Mouse (Mus musculus) heart, postnatal 0 days (tissue): ENCODE data around the gene Fgfr2. TPM values are rescaled to one million over a fixed set of nuclear protein-coding genes. Genes with fewer than 3 reads are reported as not detected.

Experiments
- ATAC-seq: fragments of 200-750 bp; cut with Nextera tagmentation; 2 replicates; pipeline ENCODE4 v1.8.0; 2017; ENCODE audit warnings: low read depth, moderate number of reproducible peaks, moderate library complexity; ENCODE audit not compliant: insufficient read depth
- DNase-seq: peaks from one replicate; pipeline ENCODE4 v3.0.0-alpha.2; 2016; ENCODE audit warnings: low spot score
- H3K27ac ChIP-seq: fragments of 300-500 bp; sonication (generic); 2 replicates; pipeline ENCODE4 v1.5.1; 2014; ENCODE audit warnings: low read depth, mild to moderate bottlenecking
- H3K27me3 ChIP-seq: fragments of 300-500 bp; sonication (generic); 2 replicates; pipeline ENCODE4 v1.6.1; 2014; ENCODE audit warnings: low read length, mixed read lengths; ENCODE audit not compliant: control insufficient read depth, insufficient read depth
- H3K36me3 ChIP-seq: fragments of 300-500 bp; sonication (generic); replicated peaks from 2 replicates; pipeline ENCODE4 v1.6.1; 2014; ENCODE audit warnings: low read length, mixed read lengths; ENCODE audit not compliant: control insufficient read depth, insufficient read depth
- H3K4me1 ChIP-seq: fragments of 300-500 bp; sonication (generic); 2 replicates; pipeline ENCODE4 v1.6.1; 2014; ENCODE audit warnings: antibody characterized with exemption; ENCODE audit not compliant: control insufficient read depth, insufficient read depth
- H3K4me2 ChIP-seq: fragments of 300-500 bp; sonication (generic); 2 replicates; pipeline ENCODE4 v1.6.1; 2014; ENCODE audit warnings: low read depth, mild to moderate bottlenecking, low read length, moderate library complexity
- H3K4me3 ChIP-seq: fragments of 300-500 bp; sonication (generic); 2 replicates; pipeline ENCODE4 v1.5.1; 2014; ENCODE audit warnings: low read depth, low read length
- H3K9ac ChIP-seq: fragments of 300-500 bp; sonication (generic); replicated peaks from 2 replicates; pipeline ENCODE4 v1.6.1; 2014; ENCODE audit warnings: low read depth, low read length, mixed read lengths
- H3K9me3 ChIP-seq: fragments of 300-500 bp; sonication (generic); replicated peaks from 2 replicates; pipeline ENCODE4 v1.6.1; 2016; ENCODE audit warnings: low read length; ENCODE audit not compliant: control insufficient read depth
- CTCF ChIP-seq: IDR thresholded peaks from 2 replicates; pipeline ENCODE4 v1.5.1; 2016; ENCODE audit warnings: antibody characterized with exemption, control low read depth, low read depth
- EP300 ChIP-seq: IDR thresholded peaks from 2 replicates; pipeline ENCODE4 v1.6.1; 2016; ENCODE audit warnings: antibody characterized with exemption, low read depth
- WGBS: fragments of 180-500 bp; shearing (Covaris S2); extraction: QIAGEN DNeasy Blood & Tissue Kit; methylation state at CpG from one replicate; pipeline ENCODE4 v1.1.7; 2014; 5-methylcytosine and 5-hydroxymethylcytosine counted together
- polyA plus RNA-seq: library from polyadenylated mRNA; unstranded; fragments of >200 nt; fragmentation: Nextera tagmentation; extraction: Ambion mirVana; gene quantifications from 2 replicates; pipeline ENCODE4 v1.2.1, GENCODE M21; 2015
- total RNA-seq: library from RNA; depleted of rRNA; stranded (reverse); fragments of >200 nt; gene quantifications from 2 replicates; pipeline ENCODE4 v1.2.3, GENCODE M21; 2014; ENCODE audit warnings: low replicate concordance

Fgfr2 gene
- total and polyA plus RNA-seq, 2 experiments from 2014 or later, result 3.8 to 11.5 TPM

DNA sequence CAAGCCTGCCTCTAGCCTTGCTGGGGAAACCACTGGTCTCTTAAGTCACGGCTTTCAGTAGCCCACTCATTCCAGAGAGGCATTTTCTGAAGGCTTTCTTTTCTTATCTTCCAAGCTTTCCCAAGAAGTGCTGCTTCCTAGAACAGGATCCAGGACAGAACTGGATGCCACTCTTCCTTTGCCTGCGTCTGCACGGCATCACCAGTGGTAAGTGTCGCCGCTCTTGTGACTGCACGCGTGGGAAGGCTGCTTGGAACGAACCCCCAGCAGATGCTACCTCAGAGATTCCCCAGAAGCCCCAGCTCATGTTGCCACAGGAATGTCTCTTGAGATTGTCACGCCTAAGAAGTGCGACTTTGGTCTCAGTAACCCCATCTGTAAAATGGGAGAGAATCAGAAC is 2307.5 kb downstream of the Fgfr2 start:
- Histone ChIP-seq H3K9ac (no peak overlapping the region), H3K9me3 (no peaks in the 10 kb centered on the region), H3K4me1 (peaks cover 12% of the 10 kb centered on the region), H3K36me3 (no peaks in the 10 kb centered on the region), H3K27ac (no peak overlapping the region), H3K4me3 (no peak overlapping the region), H3K4me2 (no peak overlapping the region), H3K27me3 (no peaks in the 10 kb centered on the region)
- ATAC-seq, result no peak
- 92% methylated on average over 10 of the region's 10 CpGs for WGBS
- TF ChIP-seq CTCF, result no peak
- TF ChIP-seq EP300, result no peak
- no peak for DNase-seq

DNA sequence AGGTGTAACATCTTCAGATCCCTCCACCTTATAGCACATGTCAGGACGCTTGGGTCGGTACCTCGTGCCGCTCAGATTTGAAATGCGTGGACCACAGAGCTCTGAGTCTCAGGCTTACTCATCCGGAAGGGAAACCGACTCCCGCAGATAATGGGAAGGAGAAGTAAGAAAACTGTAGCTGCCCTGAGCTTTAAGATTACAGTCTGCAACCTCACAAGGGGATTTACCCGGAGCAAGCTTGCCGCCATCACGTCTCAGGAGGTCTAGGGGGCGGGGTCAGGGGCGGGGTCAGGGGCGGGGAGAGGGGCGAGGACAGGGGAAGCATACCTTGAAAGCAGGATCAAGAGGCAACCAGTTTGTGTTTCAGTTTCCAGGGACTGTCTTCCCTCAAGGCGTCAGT is 2310.7 kb downstream of the Fgfr2 start:
- no peak overlapping the region for H3K4me2 ChIP-seq
- no peak overlapping the region for H3K4me3 ChIP-seq
- no peak overlapping the region for H3K9ac ChIP-seq
- H3K27me3 ChIP-seq, result no peaks in the 10 kb centered on the region
- no peak overlapping the region for H3K27ac ChIP-seq
- no peaks in the 10 kb centered on the region for H3K36me3 ChIP-seq
- H3K4me1 ChIP-seq, result no peaks in the 10 kb centered on the region; the same call in 1 of the 2 replicates
- TF ChIP-seq CTCF, result no peak
- TF ChIP-seq EP300, result no peak
- WGBS, result 39% methylated on average over 16 of the region's 16 CpGs
- ATAC-seq, result no peak
- H3K9me3 ChIP-seq, result no peaks in the 10 kb centered on the region
- DNase-seq, result no peak

DNA sequence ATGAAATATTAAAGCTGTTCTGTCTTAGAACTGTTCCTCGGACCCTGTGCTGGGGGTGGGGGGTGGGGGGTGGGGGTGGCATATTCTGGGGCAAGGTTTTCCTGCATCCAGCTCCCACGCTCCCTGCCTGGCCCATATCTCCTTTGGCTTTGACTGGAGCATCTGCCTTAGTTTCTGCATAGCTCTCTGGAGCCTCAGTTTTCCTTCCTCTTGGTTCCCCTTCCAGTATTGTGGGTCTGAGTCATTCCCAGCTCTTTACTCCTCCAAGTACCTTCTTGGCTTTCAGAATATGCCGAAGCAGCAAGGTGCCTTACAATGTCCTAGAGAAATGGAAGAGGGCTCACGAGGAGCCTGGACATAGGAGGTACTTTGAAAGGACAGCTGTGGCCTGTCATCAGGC is 2312.9 kb downstream of the Fgfr2 start:
- Histone ChIP-seq H3K27ac (no peak overlapping the region), H3K27me3 (no peaks in the 10 kb centered on the region), H3K4me3 (no peak overlapping the region), H3K9me3 (no peaks in the 10 kb centered on the region), H3K9ac (no peak overlapping the region), H3K4me1 (no peaks in the 10 kb centered on the region; the same call in 1 of the 2 replicates), H3K4me2 (no peak overlapping the region), H3K36me3 (no peaks in the 10 kb centered on the region)
- no peak for DNase-seq
- TF ChIP-seq EP300, result no peak
- no peak for TF ChIP-seq CTCF
- WGBS, result 68% methylated on average over 4 of the region's 4 CpGs
- ATAC-seq, result no peak

DNA sequence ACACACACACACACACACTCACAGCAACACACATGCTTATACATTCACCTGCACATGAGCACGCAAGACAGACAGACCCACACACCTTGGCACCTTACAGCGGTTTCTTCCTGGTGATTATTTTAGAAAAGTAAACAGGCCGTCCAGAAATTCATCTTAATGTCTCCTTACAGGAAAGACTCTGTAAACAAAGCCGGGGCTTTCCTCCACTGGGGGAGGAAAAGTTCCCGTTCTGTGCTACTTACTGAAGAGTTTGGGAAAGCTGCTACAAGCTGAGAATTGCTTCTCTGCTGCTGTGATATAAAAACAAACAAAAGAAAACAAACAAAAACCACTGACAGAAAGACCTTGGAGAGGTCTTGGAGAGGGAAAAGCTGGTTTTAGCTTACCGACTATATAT is 2314.5 kb downstream of the Fgfr2 start:
- Histone ChIP-seq H3K27ac (no peak overlapping the region), H3K4me3 (no peak overlapping the region), H3K4me2 (no peak overlapping the region), H3K36me3 (no peaks in the 10 kb centered on the region), H3K9ac (no peak overlapping the region), H3K4me1 (no peaks in the 10 kb centered on the region; the same call in 1 of the 2 replicates), H3K27me3 (no peaks in the 10 kb centered on the region), H3K9me3 (no peaks in the 10 kb centered on the region)
- DNase-seq (no peak), ATAC-seq (no peak)
- TF ChIP-seq CTCF (no peak), EP300 (no peak)
- 42% methylated on average over 6 of the region's 6 CpGs for WGBS

DNA sequence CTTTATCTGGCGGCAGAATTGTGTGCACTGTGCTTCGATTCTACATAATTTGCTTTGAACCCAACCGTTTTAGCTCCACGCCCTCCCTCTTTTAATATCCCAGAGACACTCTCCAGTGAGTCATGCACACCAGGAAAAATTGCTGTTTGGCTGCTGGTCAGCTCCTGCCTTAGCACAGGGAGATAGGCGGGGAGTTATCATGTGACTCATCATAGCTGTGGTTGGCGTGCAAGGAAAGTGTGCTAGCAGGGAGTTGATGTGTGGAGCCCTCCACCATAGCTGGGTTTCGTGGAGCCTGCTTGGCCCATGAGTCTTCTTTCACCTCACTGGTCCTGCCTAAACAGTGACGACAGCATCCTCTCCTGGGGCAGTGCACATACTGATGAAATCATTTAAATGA is 2315.4 kb downstream of the Fgfr2 start:
- ATAC-seq (peak; percentile 69), DNase-seq (no peak)
- TF ChIP-seq EP300, result no peak
- TF ChIP-seq CTCF, result no peak
- Histone ChIP-seq H3K4me1 (no peaks in the 10 kb centered on the region; the same call in 1 of the 2 replicates), H3K9me3 (no peaks in the 10 kb centered on the region), H3K4me2 (no peak overlapping the region), H3K9ac (no peak overlapping the region), H3K27ac (no peak overlapping the region), H3K27me3 (no peaks in the 10 kb centered on the region), H3K36me3 (no peaks in the 10 kb centered on the region), H3K4me3 (no peak overlapping the region)
- WGBS, result 25% methylated on average over 8 of the region's 8 CpGs

DNA sequence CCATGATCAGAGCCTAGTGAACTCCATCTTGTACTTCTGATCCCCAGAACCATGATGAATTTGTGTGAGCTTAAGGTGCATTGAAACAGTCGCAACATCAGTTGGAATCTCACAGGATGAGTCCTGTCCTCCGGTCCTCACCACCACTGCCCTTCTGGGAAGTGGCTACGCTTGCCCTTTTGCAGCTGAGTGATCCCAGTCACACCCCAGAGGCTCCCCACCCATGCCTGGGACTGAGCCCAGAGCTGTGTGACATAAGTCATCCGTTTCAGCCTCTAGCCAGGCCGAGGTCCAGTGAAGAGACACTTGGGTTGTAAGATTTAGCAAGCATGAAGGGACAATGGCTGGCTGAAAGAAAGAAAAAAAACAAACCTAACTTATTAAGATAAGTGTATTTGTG is 2318.2 kb downstream of the Fgfr2 start:
- no peak overlapping the region for H3K9ac ChIP-seq
- no peaks in the 10 kb centered on the region for H3K9me3 ChIP-seq
- H3K36me3 ChIP-seq, result no peaks in the 10 kb centered on the region
- no peak for TF ChIP-seq CTCF
- TF ChIP-seq EP300, result no peak
- ATAC-seq, result no peak
- no peak overlapping the region for H3K4me3 ChIP-seq
- no peak overlapping the region for H3K4me2 ChIP-seq
- no peak overlapping the region for H3K27ac ChIP-seq
- no peak for DNase-seq
- H3K27me3 ChIP-seq, result no peaks in the 10 kb centered on the region
- no peaks in the 10 kb centered on the region; the same call in 1 of the 2 replicates for H3K4me1 ChIP-seq
- 78% methylated on average over 5 of the region's 5 CpGs for WGBS
